Mouse (Mus musculus) embryonic facial prominence, embryonic 14.5 days (tissue): ENCODE data around the gene Nbea. TPM values are rescaled to one million over a fixed set of nuclear protein-coding genes. Genes with fewer than 3 reads are reported as not detected.

Experiments used
- ATAC-seq: fragments of 200-750 bp; cut with Nextera tagmentation; 2 replicates; pipeline ENCODE4 v1.8.0; 2017; ENCODE audit warnings: low read depth, moderate number of reproducible peaks, moderate TSS enrichment
- DNase-seq: peaks from one replicate; pipeline ENCODE4 v3.0.0-alpha.2; 2015; ENCODE audit warnings: low spot score
- H3K27ac ChIP-seq: fragments of 300-500 bp; sonication (generic); replicated peaks from 2 replicates; pipeline ENCODE4 v1.5.1; 2014; ENCODE audit warnings: low read depth, mild to moderate bottlenecking, low read length, moderate library complexity
- H3K27me3 ChIP-seq: fragments of 300-500 bp; sonication (generic); replicated peaks from 2 replicates; pipeline ENCODE4 v1.6.1; 2014; ENCODE audit warnings: low read length; ENCODE audit not compliant: control insufficient read depth, insufficient read depth
- H3K36me3 ChIP-seq: fragments of 300-500 bp; sonication (generic); 2 replicates; pipeline ENCODE4 v1.6.1; 2014; ENCODE audit warnings: low read length, mixed read lengths; ENCODE audit not compliant: control insufficient read depth, insufficient read depth
- H3K4me1 ChIP-seq: fragments of 300-500 bp; sonication (generic); 2 replicates; pipeline ENCODE4 v1.6.1; 2014; ENCODE audit warnings: antibody characterized with exemption, low read length; ENCODE audit not compliant: control insufficient read depth, insufficient read depth
- H3K4me2 ChIP-seq: fragments of 300-500 bp; sonication (generic); 2 replicates; pipeline ENCODE4 v1.6.1; 2014; ENCODE audit warnings: low read depth, mild to moderate bottlenecking, low read length, moderate library complexity, mixed read lengths
- H3K4me3 ChIP-seq: fragments of 300-500 bp; sonication (generic); 2 replicates; pipeline ENCODE4 v1.5.1; 2014; ENCODE audit warnings: low read depth, mild to moderate bottlenecking, low read length
- H3K9ac ChIP-seq: fragments of 300-500 bp; sonication (generic); 2 replicates; pipeline ENCODE4 v1.6.1; 2014; ENCODE audit warnings: low read depth, mild to moderate bottlenecking, low read length, moderate library complexity, mixed read lengths
- H3K9me3 ChIP-seq: fragments of 300-500 bp; sonication (generic); 2 replicates; pipeline ENCODE4 v1.6.1; 2016; ENCODE audit warnings: low read length; ENCODE audit not compliant: control insufficient read depth
- WGBS: fragments of 180-500 bp; shearing (Covaris S2); extraction: QIAGEN DNeasy Blood & Tissue Kit; methylation state at CpG from one replicate; pipeline ENCODE4 v1.1.7; 2014; 5-methylcytosine and 5-hydroxymethylcytosine counted together
- polyA plus RNA-seq: library from polyadenylated mRNA; unstranded; fragments of >200 nt; fragmentation: Nextera tagmentation; extraction: Ambion mirVana; gene quantifications from 2 replicates; pipeline ENCODE4 v1.2.1, GENCODE M21; 2014

The Nbea gene
- polyA plus RNA-seq, 1 experiment from 2014 or later = 17.9 TPM

DNA sequence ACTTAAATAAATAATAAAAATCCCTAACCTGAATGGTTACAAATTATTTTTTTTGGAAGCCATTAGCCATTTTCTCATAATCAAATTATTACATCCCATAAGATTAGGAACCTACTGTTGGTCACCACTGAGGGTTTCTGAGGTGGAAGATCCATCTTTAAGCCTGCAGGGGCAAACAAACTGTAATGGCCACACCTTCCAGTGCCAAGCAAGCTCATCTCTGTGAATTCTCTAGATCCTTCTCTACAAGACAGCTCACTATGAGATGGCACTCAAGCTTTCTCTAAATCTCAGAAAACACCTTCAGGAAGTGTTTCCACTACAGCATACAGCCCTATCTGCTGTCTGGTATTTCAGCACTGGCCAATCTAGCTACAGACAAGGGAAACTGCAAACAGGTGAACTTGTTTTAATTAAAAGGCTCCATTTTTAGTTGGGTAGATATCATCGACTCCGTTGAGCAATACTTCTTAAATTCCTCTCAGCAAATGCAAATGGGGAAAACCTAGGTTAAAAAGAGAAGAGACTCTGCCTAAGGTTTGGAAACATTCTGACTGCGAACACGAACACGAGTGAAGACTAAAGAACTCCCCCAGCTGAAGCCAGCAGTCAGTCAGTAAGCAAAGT lies 402.0 kb downstream of the Nbea start:
- DNase-seq (no peak), ATAC-seq (no peak)
- Histone ChIP-seq H3K4me2 (peak overlapping the region; percentile 78), H3K9me3 (no peaks in the 10 kb centered on the region), H3K4me1 (no peaks in the 10 kb centered on the region), H3K36me3 (no peaks in the 10 kb centered on the region), H3K9ac (peak overlapping the region; percentile 91; the same call in 1 of the 2 replicates), H3K4me3 (peak overlapping the region; percentile 52), H3K27ac (peak overlapping the region; percentile 89), H3K27me3 (peaks cover 25% of the 10 kb centered on the region)
- WGBS = 23% methylated on average over 5 of the region's 5 CpGs

DNA sequence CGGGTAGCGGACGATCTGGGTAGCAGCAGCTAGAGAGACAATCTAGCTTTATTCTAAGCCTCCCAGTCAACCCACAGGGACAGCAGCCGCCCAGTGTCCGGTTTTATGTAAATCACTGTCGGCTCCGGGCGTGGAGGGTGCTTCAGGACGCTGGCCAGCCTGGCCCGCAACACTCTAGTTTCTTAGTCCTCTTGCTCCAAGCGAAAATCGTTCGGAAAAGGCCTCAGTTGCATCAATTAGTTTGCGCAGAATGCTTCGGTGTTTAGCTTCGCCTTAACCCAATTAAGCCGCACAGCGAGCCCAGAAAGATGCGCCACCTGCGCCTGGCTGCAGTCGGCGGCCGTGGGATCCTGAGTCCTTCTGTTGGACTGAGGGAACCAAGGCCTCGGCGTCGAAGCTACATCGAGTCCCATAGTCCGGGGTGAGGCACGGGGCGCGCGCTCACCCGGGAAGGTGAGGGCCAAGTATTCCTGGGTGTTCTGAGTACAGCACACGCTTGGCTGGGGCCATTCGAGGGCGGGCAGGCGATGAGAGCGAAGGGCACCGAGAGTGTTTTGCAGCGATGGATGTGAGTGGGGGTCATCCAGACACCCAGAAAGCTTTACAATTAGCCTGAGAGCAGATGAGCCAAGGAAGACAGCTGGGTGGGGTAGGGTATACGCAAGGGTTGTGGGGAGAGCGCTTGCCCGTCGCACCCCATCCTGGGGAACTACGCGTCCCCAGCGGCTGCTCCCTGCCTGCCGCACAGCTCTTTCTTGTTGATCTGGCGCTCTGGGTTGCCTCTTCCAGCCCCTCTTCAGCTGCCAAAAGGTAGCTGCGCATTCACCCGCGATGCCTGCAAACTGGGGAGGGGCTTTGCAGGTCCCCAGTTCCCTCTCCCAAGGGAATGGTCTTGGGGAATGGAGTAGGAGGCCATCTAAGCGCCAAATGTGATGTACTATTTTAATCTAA lies 403.1 kb downstream of the Nbea start:
- H3K9me3 ChIP-seq = no peaks in the 10 kb centered on the region
- no peaks in the 10 kb centered on the region for H3K36me3 ChIP-seq
- WGBS = 4% methylated on average over 48 of the region's 53 CpGs
- ATAC-seq (peak; percentile 38), DNase-seq (peak; percentile 68)
- H3K4me2 ChIP-seq = peak overlapping the region; percentile 78
- H3K27ac ChIP-seq = peak overlapping the region; percentile 81
- H3K27me3 ChIP-seq = peaks cover 21% of the 10 kb centered on the region
- 0 out of 2 replicates have a peak, but pooled peaks cover 4% of the 10 kb centered on the region for H3K4me1 ChIP-seq
- H3K9ac ChIP-seq = peak overlapping the region; percentile 91
- H3K4me3 ChIP-seq = peak overlapping the region; percentile 39

DNA sequence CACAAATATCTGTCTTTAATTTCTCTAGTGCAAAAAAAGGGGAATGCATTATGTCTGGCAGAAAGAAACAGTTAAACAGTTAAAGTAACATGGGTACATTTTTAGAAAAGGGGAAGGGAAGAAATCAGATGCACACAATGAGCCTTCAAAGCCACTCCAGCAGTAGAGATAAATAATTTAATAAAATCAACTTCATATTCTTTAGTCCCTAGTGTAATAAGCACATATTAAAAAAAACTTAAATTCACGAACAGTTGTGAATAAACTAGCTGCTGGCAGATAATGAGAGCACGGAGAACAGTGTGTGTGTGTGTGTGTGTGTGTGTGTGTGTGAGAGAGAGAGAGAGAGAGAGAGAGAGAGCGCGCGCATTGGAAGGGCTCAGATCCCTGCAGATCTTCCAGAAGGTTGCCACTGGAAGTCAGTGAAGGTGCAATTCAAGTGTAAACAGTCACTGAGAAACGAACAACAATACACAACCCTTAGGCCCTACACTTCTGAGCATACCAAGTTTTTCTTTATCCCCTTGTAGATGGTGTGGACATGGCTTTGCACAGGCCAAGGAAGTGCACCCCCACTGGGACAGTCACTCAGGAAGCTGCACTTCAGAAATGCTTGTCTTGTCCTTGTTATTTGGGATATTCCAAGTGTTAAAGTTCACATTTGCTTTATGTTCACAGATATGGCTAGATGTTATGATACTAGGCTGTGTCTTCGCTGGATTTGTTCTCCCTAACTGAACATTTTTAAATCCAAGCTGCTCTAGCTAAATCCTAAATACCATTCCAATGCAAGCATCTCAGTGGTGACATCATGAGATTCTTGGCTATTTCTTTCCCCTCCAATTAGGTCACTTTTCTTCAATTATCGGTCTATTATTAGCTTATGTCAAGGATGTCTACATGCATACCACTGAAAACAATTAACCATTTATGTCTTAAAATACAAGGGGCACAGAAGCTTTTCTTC lies 404.5 kb downstream of the Nbea start:
- H3K27me3 ChIP-seq = peaks cover 19% of the 10 kb centered on the region
- no peak overlapping the region; the same call in 1 of the 2 replicates for H3K4me3 ChIP-seq
- H3K4me1 ChIP-seq = 0 out of 2 replicates have a peak, but pooled peaks cover 7% of the 10 kb centered on the region
- no peak for ATAC-seq
- no peaks in the 10 kb centered on the region for H3K36me3 ChIP-seq
- WGBS = 57% methylated on average over 8 of the region's 8 CpGs
- DNase-seq = no peak
- H3K9ac ChIP-seq = no peak overlapping the region; the same call in 1 of the 2 replicates
- H3K27ac ChIP-seq = peak overlapping the region; percentile 31
- H3K4me2 ChIP-seq = peak overlapping the region; percentile 10
- no peaks in the 10 kb centered on the region for H3K9me3 ChIP-seq

- Histone ChIP-seq H3K9me3 (no peaks in the 10 kb centered on the region), H3K4me1 (0 out of 2 replicates have a peak, but pooled peaks cover 8% of the 10 kb centered on the region), H3K4me3 (no peak overlapping the region), H3K4me2 (no peak overlapping the region), H3K27me3 (peaks cover 19% of the 10 kb centered on the region), H3K36me3 (no peaks in the 10 kb centered on the region), H3K27ac (no peak overlapping the region), H3K9ac (no peak overlapping the region)
- DNase-seq (no peak), ATAC-seq (no peak)
- 74% methylated on average over 4 of the region's 4 CpGs for WGBS
These were observed 406.0 kb downstream of the Nbea start for GRCm38 (mm10) chr3:55777501-55777900.

GRCm38 (mm10) chr3:55775753-55776152 lies 407.7 kb downstream of the Nbea start:
- Histone ChIP-seq H3K9ac (no peak overlapping the region), H3K27ac (peak overlapping the region; percentile 52; the same call in 1 of the 2 replicates), H3K4me1 (0 out of 2 replicates have a peak, but pooled peaks cover 8% of the 10 kb centered on the region), H3K9me3 (no peaks in the 10 kb centered on the region), H3K36me3 (no peaks in the 10 kb centered on the region), H3K4me3 (no peak overlapping the region), H3K27me3 (peaks cover 10% of the 10 kb centered on the region), H3K4me2 (no peak overlapping the region)
- DNase-seq = no peak
- WGBS = 79% methylated on average over 6 of the region's 6 CpGs
- ATAC-seq = no peak

GRCm38 (mm10) chr3:55775245-55775644 lies 408.3 kb downstream of the Nbea start:
- Histone ChIP-seq H3K4me1 (0 out of 2 replicates have a peak, but pooled peaks cover 8% of the 10 kb centered on the region), H3K4me3 (no peak overlapping the region), H3K27me3 (peaks cover 10% of the 10 kb centered on the region), H3K9me3 (no peaks in the 10 kb centered on the region), H3K4me2 (no peak overlapping the region), H3K36me3 (no peaks in the 10 kb centered on the region), H3K9ac (no peak overlapping the region), H3K27ac (no peak overlapping the region)
- peak; percentile 60 for DNase-seq
- WGBS = 27% methylated on average over 7 of the region's 7 CpGs
- ATAC-seq = no peak

- Histone ChIP-seq H3K9me3 (no peaks in the 10 kb centered on the region), H3K27ac (no peak overlapping the region), H3K27me3 (peaks cover 7% of the 10 kb centered on the region), H3K4me2 (no peak overlapping the region), H3K36me3 (no peaks in the 10 kb centered on the region), H3K4me1 (0 out of 2 replicates have a peak, but pooled peaks cover 8% of the 10 kb centered on the region), H3K9ac (no peak overlapping the region), H3K4me3 (no peak overlapping the region)
- WGBS = 49% methylated on average over 6 of the region's 6 CpGs
- DNase-seq (no peak), ATAC-seq (no peak)
These were observed 409.3 kb downstream of the Nbea start for GRCm38 (mm10) chr3:55774203-55774602.

DNA sequence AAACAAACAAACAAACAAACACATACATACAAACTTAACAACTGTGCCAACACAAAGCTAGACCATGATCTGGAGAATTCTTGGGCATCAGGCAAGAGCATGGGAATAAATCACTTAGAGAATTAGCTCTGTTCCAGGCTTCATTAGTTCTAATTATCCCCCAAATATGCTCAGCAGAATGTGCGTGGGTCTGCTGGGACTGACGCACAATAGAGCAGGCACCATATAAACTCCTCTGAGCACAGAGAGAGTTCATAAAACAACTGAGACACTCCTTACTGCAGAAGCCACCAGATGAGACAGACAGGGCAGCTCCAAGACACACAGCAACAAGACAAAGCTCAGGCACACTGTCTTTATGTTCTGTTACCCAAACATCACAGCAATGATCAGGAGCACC lies 414.2 kb downstream of the Nbea start:
- Histone ChIP-seq H3K27me3 (no peaks in the 10 kb centered on the region), H3K36me3 (no peaks in the 10 kb centered on the region), H3K9ac (no peak overlapping the region), H3K9me3 (no peaks in the 10 kb centered on the region), H3K4me2 (no peak overlapping the region), H3K4me1 (peaks cover 3% of the 10 kb centered on the region; the same call in 1 of the 2 replicates), H3K27ac (no peak overlapping the region), H3K4me3 (no peak overlapping the region)
- peak; percentile 55; the same call in 1 of the 2 replicates for ATAC-seq
- 64% methylated on average over 2 of the region's 2 CpGs for WGBS
- DNase-seq = no peak
